Mouse (Mus musculus) embryonic facial prominence, embryonic 14.5 days (tissue): Measurements from ENCODE around the gene Senp6. TPM values are rescaled to one million over a fixed set of nuclear protein-coding genes. Genes with fewer than 3 reads are reported as not detected.

ENCODE experiments used
- ATAC-seq: fragments of 200-750 bp; cut with Nextera tagmentation; 2 replicates; pipeline ENCODE4 v1.8.0; 2017; ENCODE audit warnings: low read depth, moderate number of reproducible peaks, moderate TSS enrichment
- DNase-seq: peaks from one replicate; pipeline ENCODE4 v3.0.0-alpha.2; 2015; ENCODE audit warnings: low spot score
- H3K27ac ChIP-seq: fragments of 300-500 bp; sonication (generic); replicated peaks from 2 replicates; pipeline ENCODE4 v1.5.1; 2014; ENCODE audit warnings: low read depth, mild to moderate bottlenecking, low read length, moderate library complexity
- H3K27me3 ChIP-seq: fragments of 300-500 bp; sonication (generic); replicated peaks from 2 replicates; pipeline ENCODE4 v1.6.1; 2014; ENCODE audit warnings: low read length; ENCODE audit not compliant: control insufficient read depth, insufficient read depth
- H3K36me3 ChIP-seq: fragments of 300-500 bp; sonication (generic); 2 replicates; pipeline ENCODE4 v1.6.1; 2014; ENCODE audit warnings: low read length, mixed read lengths; ENCODE audit not compliant: control insufficient read depth, insufficient read depth
- H3K4me1 ChIP-seq: fragments of 300-500 bp; sonication (generic); 2 replicates; pipeline ENCODE4 v1.6.1; 2014; ENCODE audit warnings: antibody characterized with exemption, low read length; ENCODE audit not compliant: control insufficient read depth, insufficient read depth
- H3K4me2 ChIP-seq: fragments of 300-500 bp; sonication (generic); 2 replicates; pipeline ENCODE4 v1.6.1; 2014; ENCODE audit warnings: low read depth, mild to moderate bottlenecking, low read length, moderate library complexity, mixed read lengths
- H3K4me3 ChIP-seq: fragments of 300-500 bp; sonication (generic); 2 replicates; pipeline ENCODE4 v1.5.1; 2014; ENCODE audit warnings: low read depth, mild to moderate bottlenecking, low read length
- H3K9ac ChIP-seq: fragments of 300-500 bp; sonication (generic); 2 replicates; pipeline ENCODE4 v1.6.1; 2014; ENCODE audit warnings: low read depth, mild to moderate bottlenecking, low read length, moderate library complexity, mixed read lengths
- H3K9me3 ChIP-seq: fragments of 300-500 bp; sonication (generic); 2 replicates; pipeline ENCODE4 v1.6.1; 2016; ENCODE audit warnings: low read length; ENCODE audit not compliant: control insufficient read depth
- WGBS: fragments of 180-500 bp; shearing (Covaris S2); extraction: QIAGEN DNeasy Blood & Tissue Kit; methylation state at CpG from one replicate; pipeline ENCODE4 v1.1.7; 2014; 5-methylcytosine and 5-hydroxymethylcytosine counted together
- polyA plus RNA-seq: library from polyadenylated mRNA; unstranded; fragments of >200 nt; fragmentation: Nextera tagmentation; extraction: Ambion mirVana; gene quantifications from 2 replicates; pipeline ENCODE4 v1.2.1, GENCODE M21; 2014

Gene Senp6
- polyA plus RNA-seq, 1 experiment from 2014 or later = 59.9 TPM

DNA sequence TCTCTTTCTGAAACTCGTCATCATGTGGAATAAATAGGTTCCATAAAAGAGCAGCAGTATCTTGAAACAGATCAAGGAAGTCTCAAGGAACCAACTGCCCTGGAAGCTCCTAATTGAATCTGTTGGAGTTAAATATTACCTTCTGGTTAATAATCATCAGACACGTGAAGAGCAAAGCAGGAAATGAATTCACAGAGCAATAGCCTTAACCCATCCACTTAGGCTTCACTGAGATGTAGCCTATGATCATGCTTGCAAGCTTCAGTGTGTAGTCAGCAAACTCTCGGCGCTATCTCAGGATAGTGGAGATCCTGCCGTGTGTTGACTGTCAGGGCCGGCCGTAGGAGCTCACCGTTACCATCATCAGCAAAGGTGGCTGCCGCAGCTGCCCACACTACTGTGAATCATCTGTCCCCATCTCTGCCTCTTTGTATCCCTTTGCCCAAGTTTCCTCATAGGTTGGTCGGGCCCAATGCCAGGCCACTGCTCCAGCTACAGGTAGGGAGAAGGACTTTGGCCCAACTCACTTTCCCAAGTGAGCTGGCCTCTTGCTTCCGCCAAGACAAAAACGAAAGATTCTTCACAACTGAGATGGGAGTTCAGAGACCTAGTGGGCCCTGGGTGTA is 91.2 kb downstream of the Senp6 start:
- WGBS = 76% methylated on average over 12 of the region's 12 CpGs
- Histone ChIP-seq H3K27ac (no peak overlapping the region), H3K4me3 (no peak overlapping the region), H3K9me3 (no peaks in the 10 kb centered on the region; the same call in 1 of the 2 replicates), H3K36me3 (0 out of 2 replicates have a peak, but pooled peaks cover 6% of the 10 kb centered on the region), H3K27me3 (no peaks in the 10 kb centered on the region), H3K4me1 (no peaks in the 10 kb centered on the region), H3K9ac (no peak overlapping the region), H3K4me2 (no peak overlapping the region)
- no peak for ATAC-seq
- DNase-seq = no peak

GRCm38 (mm10) chr9:80158937-80159336 is 92.2 kb downstream of the Senp6 start:
- no peaks in the 10 kb centered on the region for H3K36me3 ChIP-seq
- ATAC-seq (no peak), DNase-seq (no peak)
- no peaks in the 10 kb centered on the region for H3K4me1 ChIP-seq
- no peaks in the 10 kb centered on the region; the same call in 1 of the 2 replicates for H3K9me3 ChIP-seq
- H3K27ac ChIP-seq = no peak overlapping the region
- no peak overlapping the region for H3K4me3 ChIP-seq
- no peak overlapping the region for H3K4me2 ChIP-seq
- 76% methylated on average over 5 of the region's 5 CpGs for WGBS
- H3K27me3 ChIP-seq = no peaks in the 10 kb centered on the region
- no peak overlapping the region for H3K9ac ChIP-seq

GRCm38 (mm10) chr9:80161451-80161850 is 94.7 kb downstream of the Senp6 start:
- no peak for DNase-seq
- no peak overlapping the region for H3K27ac ChIP-seq
- H3K27me3 ChIP-seq = no peaks in the 10 kb centered on the region
- no peaks in the 10 kb centered on the region for H3K36me3 ChIP-seq
- no peak overlapping the region for H3K9ac ChIP-seq
- H3K4me2 ChIP-seq = no peak overlapping the region
- H3K4me1 ChIP-seq = no peaks in the 10 kb centered on the region
- 74% methylated on average over 4 of the region's 4 CpGs for WGBS
- ATAC-seq = no peak
- no peaks in the 10 kb centered on the region for H3K9me3 ChIP-seq
- H3K4me3 ChIP-seq = no peak overlapping the region

- no peaks in the 10 kb centered on the region for H3K4me1 ChIP-seq
- no peak overlapping the region for H3K9ac ChIP-seq
- H3K4me3 ChIP-seq = no peak overlapping the region
- no peak overlapping the region for H3K27ac ChIP-seq
- no peak overlapping the region for H3K4me2 ChIP-seq
- no peaks in the 10 kb centered on the region for H3K9me3 ChIP-seq
- DNase-seq (no peak), ATAC-seq (no peak)
- 73% methylated on average over 4 of the region's 4 CpGs for WGBS
- no peaks in the 10 kb centered on the region for H3K27me3 ChIP-seq
- H3K36me3 ChIP-seq = no peaks in the 10 kb centered on the region
Measured at GRCm38 (mm10) chr9:80163126-80163723, 96.5 kb downstream of the Senp6 start.

DNA sequence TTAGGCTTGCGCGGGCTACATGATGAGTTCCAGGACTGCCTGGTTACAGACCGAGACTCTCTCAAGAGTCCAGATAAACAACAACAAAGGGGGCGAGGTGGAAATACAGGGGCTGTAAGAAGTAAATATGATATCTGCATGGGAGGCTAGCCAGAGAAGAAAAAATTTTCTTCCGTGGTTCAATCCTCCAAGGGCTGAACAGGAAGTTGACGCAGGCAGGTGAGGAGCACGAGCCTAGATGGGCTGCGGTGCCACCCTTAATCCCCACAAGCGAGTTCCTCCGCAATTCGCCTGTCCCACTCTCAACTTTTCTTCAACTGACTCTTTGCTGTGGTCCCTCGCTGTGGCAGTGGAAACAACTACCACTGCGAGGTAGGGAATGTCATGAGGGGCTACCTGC is 97.5 kb downstream of the Senp6 start:
- Histone ChIP-seq H3K36me3 (no peaks in the 10 kb centered on the region), H3K4me1 (no peaks in the 10 kb centered on the region), H3K27ac (0 out of 2 replicates have a peak overlapping the region, but pooled peaks have one; percentile 21), H3K9ac (peak overlapping the region; percentile 79; the same call in 1 of the 2 replicates), H3K27me3 (no peaks in the 10 kb centered on the region), H3K4me2 (peak overlapping the region; percentile 76), H3K9me3 (no peaks in the 10 kb centered on the region), H3K4me3 (peak overlapping the region; percentile 69)
- ATAC-seq (no peak; the same call in 1 of the 2 replicates), DNase-seq (no peak)
- 4% methylated on average over 13 of the region's 13 CpGs for WGBS

GRCm38 (mm10) chr9:80164611-80165474 is 98.1 kb downstream of the Senp6 start, which contains the start of gene Myo6:
Gene Myo6, plus strand, starts transcription at chr9:80165031.
- peak within 1 kb of the TSS; percentile 79 for H3K9ac ChIP-seq
- peak within 1 kb of the TSS; percentile 69 for H3K4me3 ChIP-seq
- H3K9me3 ChIP-seq = no peaks in the 10 kb centered on the region
- peak within 1 kb of the TSS; percentile 76 for H3K4me2 ChIP-seq
- peak; percentile 97 for ATAC-seq
- DNase-seq = peak; percentile 95
- H3K36me3 ChIP-seq = no peaks in the 10 kb centered on the region
- H3K27me3 ChIP-seq = no peaks in the 10 kb centered on the region
- under 1% methylated on average over 62 of the region's 69 CpGs for WGBS
- peak within 1 kb of the TSS; percentile 66; the same call in 1 of the 2 replicates for H3K27ac ChIP-seq
- H3K4me1 ChIP-seq = no peaks in the 10 kb centered on the region

DNA sequence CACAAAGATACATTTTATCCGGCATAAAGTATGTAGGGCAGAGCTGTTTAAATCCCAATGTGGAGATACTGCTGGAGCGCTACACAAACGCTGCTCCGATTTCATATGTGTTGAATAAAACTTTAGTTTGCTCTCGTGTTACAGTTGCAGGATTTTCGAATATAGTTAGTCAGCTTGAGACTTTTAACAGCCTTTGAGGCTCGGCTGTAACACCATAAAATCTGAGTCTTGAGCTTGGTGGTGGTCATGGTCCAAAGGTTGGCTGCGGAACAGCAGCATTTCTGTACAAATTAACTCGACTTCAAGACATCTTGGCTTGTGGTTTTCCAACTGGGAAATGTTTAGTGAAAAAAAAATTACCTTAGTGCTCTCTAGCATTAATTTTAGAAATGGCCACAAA is 99.0 kb downstream of the Senp6 start:
- Histone ChIP-seq H3K27ac (0 out of 2 replicates have a peak overlapping the region, but pooled peaks have one; percentile 8), H3K4me1 (no peaks in the 10 kb centered on the region), H3K36me3 (no peaks in the 10 kb centered on the region), H3K27me3 (no peaks in the 10 kb centered on the region), H3K4me3 (peak overlapping the region; percentile 69), H3K9me3 (no peaks in the 10 kb centered on the region), H3K9ac (0 out of 2 replicates have a peak overlapping the region, but pooled peaks have one; percentile 79), H3K4me2 (peak overlapping the region; percentile 76)
- WGBS = 15% methylated on average over 9 of the region's 9 CpGs
- ATAC-seq (no peak), DNase-seq (peak; percentile 53)

DNA sequence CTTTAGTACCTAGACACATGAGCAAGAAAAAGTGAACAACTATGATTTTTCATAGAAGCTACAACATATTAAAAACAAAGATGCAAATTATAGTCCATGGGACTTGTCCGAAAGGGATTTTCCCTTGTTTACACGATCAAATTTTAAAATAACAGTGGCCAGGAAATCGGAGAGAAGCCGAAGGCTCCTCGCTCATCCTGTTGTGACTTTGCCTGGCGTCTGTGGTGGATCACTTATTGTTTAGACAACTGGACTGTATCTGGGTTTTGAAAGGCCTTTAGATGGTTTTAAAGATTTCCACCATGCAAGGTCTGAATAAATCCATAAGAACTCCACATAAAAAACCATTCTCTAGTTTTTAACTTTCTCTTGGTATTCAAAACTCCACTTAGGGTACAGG is 99.7 kb downstream of the Senp6 start:
- DNase-seq = no peak
- ATAC-seq = no peak
- H3K4me3 ChIP-seq = peak overlapping the region; percentile 69; the same call in 1 of the 2 replicates
- H3K9me3 ChIP-seq = no peaks in the 10 kb centered on the region
- no peak overlapping the region for H3K9ac ChIP-seq
- WGBS = 64% methylated on average over 6 of the region's 6 CpGs
- no peaks in the 10 kb centered on the region for H3K27me3 ChIP-seq
- peak overlapping the region; percentile 76 for H3K4me2 ChIP-seq
- H3K27ac ChIP-seq = no peak overlapping the region
- no peaks in the 10 kb centered on the region for H3K36me3 ChIP-seq
- H3K4me1 ChIP-seq = no peaks in the 10 kb centered on the region
